Mouse (Mus musculus): ENCODE data around the gene Zxdb. TPM values are rescaled to one million over a fixed set of nuclear protein-coding genes. Genes with fewer than 3 reads are reported as not detected.

The Zxdb gene
- 3.0 and 4.7 TPM in 2 replicates for polyA plus RNA-seq (2012; rRNA removed; ENCODE audit: low replicate concordance)

GRCm38 (mm10) chrX:94724192-94724971 is at the start of gene Zxdb:
Zxdb (plus strand) TSS chrX:94724569.

Other genes with a start within 250 kb of the Zxdb start
- gene Maged1, start 182.4 kb upstream of the Zxdb start, polyA plus RNA-seq (2012; rRNA removed; ENCODE audit: low replicate concordance) = 312 and 485 TPM in 2 replicates
- 1.3 and 2.8 TPM in 2 replicates for gene Gspt2, start 88.5 kb upstream of the Zxdb start, polyA plus RNA-seq (2012; rRNA removed; ENCODE audit: low replicate concordance)